Mouse (Mus musculus): ENCODE data around the gene A26c2.

A26c2 gene
- long read RNA-seq, experiment 1: 0 reads
- long read RNA-seq, experiment 2, partial matches to known transcripts: 0 of 1 reads
- long read RNA-seq, experiment 2, other reads (novel, unspliced or antisense): 1 of 1 reads

GRCm38 (mm10) chr7:62823573-62823972 lies at the start of gene A26c2:
Gene A26c2 (minus strand): TSS chr7:62823673.
- intact Hi-C loops (cut with DNase I): no loop called here

GRCm38 (mm10) chr7:62851471-62851870 lies 28.0 kb upstream of the A26c2 start:
- intact Hi-C loops (cut with DNase I): no loop called here
